Mouse (Mus musculus) ES-Bruce4 (cell line): ENCODE measurements around the gene Cox4i1. TPM values are rescaled to one million over a fixed set of nuclear protein-coding genes. Genes with fewer than 3 reads are reported as not detected.
A peak's percentile ranks its signal among the peaks of the same experiment; 100 is the strongest.

Source experiments
- H3K27ac ChIP-seq: 2 replicates; pipeline ENCODE4 v1.5.1; 2012; ENCODE audit warnings: low read length, inconsistent platforms; ENCODE audit not compliant: insufficient read depth
- H3K27me3 ChIP-seq: 2 replicates; pipeline ENCODE4 v1.6.1; 2012; ENCODE audit warnings: mild to moderate bottlenecking, low read length, inconsistent platforms; ENCODE audit not compliant: control insufficient read depth, poor library complexity, insufficient read depth, severe bottlenecking
- H3K36me3 ChIP-seq: 2 replicates; pipeline ENCODE4 v1.6.1; 2012; ENCODE audit warnings: inconsistent platforms, mild to moderate bottlenecking, low read length, moderate library complexity; ENCODE audit not compliant: control insufficient read depth, poor library complexity, insufficient read depth, severe bottlenecking
- H3K4me1 ChIP-seq: one replicate; pipeline ENCODE4 v1.8.1; 2011; ENCODE audit warnings: low read length; ENCODE audit not compliant: control insufficient read depth, insufficient read depth
- H3K4me3 ChIP-seq: 2 replicates; pipeline ENCODE4 v1.5.1; 2011; ENCODE audit warnings: low read depth, mild to moderate bottlenecking, low read length
- H3K9ac ChIP-seq: 2 replicates; pipeline ENCODE4 v1.6.1; 2012; ENCODE audit warnings: low read depth, mild to moderate bottlenecking, inconsistent platforms; ENCODE audit not compliant: poor library complexity, severe bottlenecking
- H3K9me3 ChIP-seq: replicated peaks from 2 replicates; pipeline ENCODE4 v1.6.1; 2012; ENCODE audit warnings: mild to moderate bottlenecking, low read length, inconsistent platforms; ENCODE audit not compliant: control insufficient read depth, poor library complexity, insufficient read depth, severe bottlenecking
- CTCF ChIP-seq: IDR thresholded peaks from one replicate; pipeline ENCODE4 v1.8.1; 2011; ENCODE audit warnings: low read depth, low read length
- EP300 ChIP-seq: IDR thresholded peaks from 2 replicates; pipeline ENCODE4 v1.6.1; 2011; ENCODE audit warnings: low read depth, low read length; ENCODE audit not compliant: insufficient read depth
- POLR2A ChIP-seq: IDR thresholded peaks from one replicate; pipeline ENCODE4 v1.8.1; 2011; ENCODE audit warnings: low read length; ENCODE audit not compliant: insufficient read depth
- polyA plus RNA-seq: library from polyadenylated mRNA; stranded (reverse); fragments of >200 nt; gene quantifications from 2 replicates; pipeline ENCODE4 v1.2.4, GENCODE M21; 2011; ENCODE audit warnings: low read depth; ENCODE audit not compliant: missing spikeins, insufficient read depth, insufficient read length

Gene Cox4i1
- polyA plus RNA-seq, result 605 and 624 TPM in 2 replicates

DNA sequence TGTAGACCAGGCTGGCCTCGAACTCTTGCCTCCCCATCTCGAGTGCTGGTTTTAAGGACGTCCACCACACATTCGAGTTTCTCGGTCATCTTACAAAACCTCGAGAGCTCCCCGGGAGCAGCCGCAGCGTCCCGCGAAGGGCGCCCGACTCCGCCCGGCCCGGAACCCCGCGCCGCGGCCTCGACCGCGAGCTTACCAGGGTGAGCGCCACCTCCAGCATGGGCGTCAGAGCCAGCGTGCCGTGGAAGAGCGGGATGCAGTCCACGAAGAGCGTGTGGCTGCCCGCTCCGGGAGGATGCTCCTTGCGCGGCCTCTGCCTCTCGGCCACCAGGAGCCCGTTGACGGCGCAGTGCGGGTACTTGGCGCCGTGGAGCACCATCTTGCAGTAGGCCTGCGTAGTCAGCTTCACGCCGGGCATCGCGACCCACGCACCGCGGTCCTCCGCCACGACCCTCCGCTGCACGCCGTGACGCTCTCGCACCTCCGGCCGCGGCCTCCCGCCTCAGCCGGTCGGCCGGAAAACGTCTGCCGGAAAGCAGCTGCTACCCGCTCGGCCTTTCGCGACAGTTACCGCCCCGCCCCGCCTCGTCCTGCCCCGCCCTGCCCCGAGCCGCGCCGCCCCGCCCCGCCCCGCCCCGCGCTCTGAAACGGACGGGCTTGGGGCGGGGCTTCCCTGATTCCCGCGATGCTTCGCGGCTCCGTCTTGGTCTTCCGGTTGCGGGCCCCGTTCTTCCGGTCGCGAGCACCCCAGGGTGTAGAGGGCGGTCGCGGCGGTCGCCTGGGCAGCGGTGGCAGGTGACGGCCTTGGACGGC is at the start of gene Cox4i1, which contains the start of gene Gm27021:
Gene Cox4i1 (plus strand): TSS at position 662 of the 813 bp plus-strand sequence.
Gene Gm27021 (minus strand): TSS at position 519 of the 813 bp plus-strand sequence.
- H3K4me3 ChIP-seq, result peak within 1 kb of the TSS; percentile 85
- H3K36me3 ChIP-seq, result peaks cover 45% of the 10 kb centered on the region
- TF ChIP-seq EP300 (no peak), CTCF (no peak), POLR2A (peak; percentile 92)
- H3K4me1 ChIP-seq, result peaks cover 8% of the 10 kb centered on the region
- H3K27me3 ChIP-seq, result no peaks in the 10 kb centered on the region
- H3K9me3 ChIP-seq, result no peaks in the 10 kb centered on the region
- H3K9ac ChIP-seq, result peak within 1 kb of the TSS; percentile 90
- H3K27ac ChIP-seq, result peak within 1 kb of the TSS; percentile 92

DNA sequence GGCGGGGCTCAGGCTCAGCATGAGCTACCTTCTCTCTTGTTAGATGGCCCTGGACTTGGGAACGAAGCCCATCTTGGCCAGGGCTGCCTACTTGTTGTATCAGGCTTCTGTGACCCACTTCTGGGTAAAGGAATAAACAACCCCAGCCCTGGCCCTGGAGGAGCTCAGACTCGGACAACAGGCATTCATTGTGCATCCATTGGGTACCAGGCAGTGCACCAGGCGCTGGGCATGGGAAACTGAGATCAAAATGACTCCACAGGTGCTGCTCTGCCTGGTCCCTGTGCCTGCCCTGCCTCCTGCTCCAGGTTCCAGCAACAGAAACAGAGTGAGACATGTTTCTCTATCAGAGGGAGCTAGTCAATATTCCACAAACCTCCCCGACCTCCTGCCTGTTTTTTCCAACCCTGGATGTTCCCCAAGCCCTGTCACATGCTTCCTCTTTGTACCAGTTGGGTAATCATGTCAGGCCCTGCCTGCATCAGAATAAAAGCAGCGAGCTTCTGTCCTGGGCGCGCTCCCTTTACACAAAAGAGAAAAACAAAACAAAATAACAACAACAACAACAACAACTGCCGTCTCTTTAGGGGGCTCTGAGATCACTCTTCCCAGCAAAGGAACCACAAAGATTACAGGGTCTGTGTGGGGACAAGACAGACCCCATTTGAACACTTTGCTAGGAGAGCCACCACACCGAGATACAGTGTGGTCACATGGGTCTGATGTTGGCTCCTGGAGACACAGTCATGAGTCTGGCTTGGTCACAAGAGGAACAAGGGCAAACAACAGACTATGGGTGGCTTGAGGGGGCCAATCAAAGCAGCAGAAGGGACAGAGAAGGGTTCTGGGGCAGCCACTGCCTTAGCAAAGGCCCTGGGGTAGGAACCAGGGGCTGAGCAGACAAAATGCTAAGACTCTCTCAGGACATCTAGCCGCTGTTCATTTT is 48.5 kb upstream of the Cox4i1 start:
- Histone ChIP-seq H3K27me3 (no peaks in the 10 kb centered on the region), H3K27ac (peak overlapping the region; percentile 12), H3K4me3 (no peak overlapping the region), H3K9ac (peak overlapping the region; percentile 3; the same call in 1 of the 2 replicates), H3K4me1 (no peaks in the 10 kb centered on the region), H3K9me3 (no peaks in the 10 kb centered on the region), H3K36me3 (no peaks in the 10 kb centered on the region)
- TF ChIP-seq POLR2A (no peak), EP300 (no peak), CTCF (no peak)

DNA sequence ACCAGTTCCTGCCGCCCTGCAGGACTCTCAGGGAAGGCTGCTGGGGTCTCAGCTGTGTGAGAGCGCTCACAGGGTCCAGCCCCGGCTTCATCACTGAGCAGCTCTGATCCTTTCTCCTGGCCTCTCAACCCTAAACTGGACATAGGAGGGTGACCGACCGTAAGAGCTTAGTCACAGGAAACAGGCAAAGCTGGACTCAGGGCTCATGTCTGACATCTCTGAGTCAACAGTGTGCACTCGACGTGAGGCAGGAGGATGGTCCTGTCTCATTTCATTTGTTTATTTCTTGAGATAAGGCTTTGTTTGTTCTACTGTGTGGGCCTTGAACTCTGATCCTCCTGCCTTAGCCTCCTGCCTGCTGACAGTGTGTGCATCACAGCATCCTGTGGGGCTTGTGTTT is 47.6 kb upstream of the Cox4i1 start:
- Histone ChIP-seq H3K27me3 (no peaks in the 10 kb centered on the region), H3K4me1 (no peaks in the 10 kb centered on the region), H3K9ac (peak overlapping the region; percentile 3; the same call in 1 of the 2 replicates), H3K9me3 (no peaks in the 10 kb centered on the region), H3K36me3 (no peaks in the 10 kb centered on the region), H3K27ac (peak overlapping the region; percentile 22; the same call in 1 of the 2 replicates), H3K4me3 (no peak overlapping the region)
- TF ChIP-seq EP300 (no peak), POLR2A (no peak), CTCF (no peak)

DNA sequence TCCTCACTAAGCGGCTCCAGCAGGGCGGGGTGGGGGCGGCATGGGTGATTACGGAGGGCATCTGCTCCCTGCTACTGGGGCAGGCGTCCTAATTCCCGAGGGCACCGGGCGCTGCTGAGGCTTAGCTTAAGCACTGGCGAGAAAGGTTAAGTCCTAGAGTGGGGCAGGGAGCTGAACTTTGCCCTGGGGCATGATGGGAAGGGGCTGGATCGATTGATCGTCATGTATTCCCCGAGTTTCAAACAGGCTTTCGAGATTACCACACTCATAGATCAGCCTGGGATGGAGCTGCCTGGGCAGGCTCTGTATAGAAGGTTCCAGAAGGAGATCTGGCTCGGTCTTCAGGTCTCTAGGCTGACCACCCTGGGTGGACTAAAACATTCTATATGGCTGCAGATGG is 45.9 kb upstream of the Cox4i1 start:
- Histone ChIP-seq H3K4me3 (peak overlapping the region; percentile 24), H3K27me3 (no peaks in the 10 kb centered on the region), H3K27ac (peak overlapping the region; percentile 5; the same call in 1 of the 2 replicates), H3K36me3 (no peaks in the 10 kb centered on the region), H3K9me3 (no peaks in the 10 kb centered on the region), H3K4me1 (no peaks in the 10 kb centered on the region), H3K9ac (peak overlapping the region; percentile 71)
- TF ChIP-seq EP300 (no peak), POLR2A (no peak), CTCF (no peak)

DNA sequence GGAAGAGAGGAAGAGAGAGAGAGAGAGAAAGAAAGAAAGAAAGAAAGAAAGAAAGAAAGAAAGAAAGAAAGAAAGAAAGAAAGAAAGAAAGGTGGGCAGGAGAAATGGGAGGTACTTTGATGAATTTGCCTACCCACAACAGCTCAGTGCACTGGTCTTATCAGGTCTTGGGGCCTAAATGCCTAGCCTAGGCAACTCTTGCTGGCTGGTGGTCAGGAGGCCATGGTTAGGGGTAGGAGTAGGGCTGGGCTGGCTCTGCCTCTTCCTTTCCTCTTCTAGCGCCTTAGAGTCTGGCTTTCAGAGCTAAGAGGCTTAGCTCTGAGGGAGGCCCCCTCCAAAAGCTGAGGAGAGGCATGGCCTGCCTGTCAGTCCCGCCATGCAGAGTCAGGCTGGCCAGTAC is 44.4 kb upstream of the Cox4i1 start:
- H3K27me3 ChIP-seq, result no peaks in the 10 kb centered on the region
- no peak overlapping the region for H3K9ac ChIP-seq
- no peaks in the 10 kb centered on the region for H3K9me3 ChIP-seq
- H3K27ac ChIP-seq, result no peak overlapping the region
- H3K4me3 ChIP-seq, result no peak overlapping the region
- H3K4me1 ChIP-seq, result no peaks in the 10 kb centered on the region
- no peaks in the 10 kb centered on the region for H3K36me3 ChIP-seq
- TF ChIP-seq CTCF (no peak), POLR2A (no peak)
